Mouse (Mus musculus) heart, embryonic 14.5 days (tissue): ENCODE data around the gene P4ha3. TPM values are rescaled to one million over a fixed set of nuclear protein-coding genes. Genes with fewer than 3 reads are reported as not detected.
A peak's percentile ranks its signal among the peaks of the same experiment; 100 is the strongest.
"Not testable (repeated sequence)": the region's sequence is repeated elsewhere in the genome, so short reads cannot be mapped to it uniquely, and the experiment has no call there.

ENCODE experiments used
- ATAC-seq: fragments of 200-750 bp; cut with Nextera tagmentation; 2 replicates; pipeline ENCODE4 v1.8.0; 2017; ENCODE audit warnings: low read depth, moderate TSS enrichment; ENCODE audit not compliant: insufficient number of reproducible peaks, insufficient read depth, low FRiP score
- H3K27ac ChIP-seq, 2 experiments: fragments of 200-500 bp in 1 of 2; fragments of 300-500 bp in 1 of 2; sonication (generic) in 1 of 2; replicated peaks in 1 of 2; 2 replicates each; pipeline ENCODE4 v1.5.1; 2012 to 2014; ENCODE audit warnings: low read depth in 2 of 2, low read length in 2 of 2, control low read depth in 1 of 2, mild to moderate bottlenecking in 1 of 2, mixed read lengths in 1 of 2; ENCODE audit not compliant: control insufficient read depth in 1 of 2, insufficient read depth in 1 of 2
- H3K27me3 ChIP-seq: fragments of 300-500 bp; sonication (generic); 2 replicates; pipeline ENCODE4 v1.6.1; 2014; ENCODE audit warnings: mild to moderate bottlenecking, low read length, control low read depth; ENCODE audit not compliant: control insufficient read depth, insufficient read depth
- H3K36me3 ChIP-seq: fragments of 300-500 bp; sonication (generic); 2 replicates; pipeline ENCODE4 v1.6.1; 2014; ENCODE audit warnings: mild to moderate bottlenecking, control low read depth, low read length, mixed read lengths; ENCODE audit not compliant: control insufficient read depth, insufficient read depth
- H3K4me1 ChIP-seq, 2 experiments: fragments of 200-500 bp in 1 of 2; fragments of 300-500 bp in 1 of 2; sonication (generic) in 1 of 2; 2 replicates each; pipeline ENCODE4 v1.6.1; 2012 to 2014; ENCODE audit warnings: low read length in 2 of 2, control low read depth in 1 of 2, mixed read lengths in 1 of 2; ENCODE audit not compliant: control insufficient read depth in 2 of 2, insufficient read depth in 2 of 2
- H3K4me2 ChIP-seq: fragments of 300-500 bp; sonication (generic); 2 replicates; pipeline ENCODE4 v1.6.1; 2014; ENCODE audit warnings: mild to moderate bottlenecking, low read length
- H3K4me3 ChIP-seq, 2 experiments: fragments of 200-500 bp in 1 of 2; fragments of 300-500 bp in 1 of 2; sonication (generic) in 1 of 2; 2 replicates each; pipeline ENCODE4 v1.5.1; 2012 to 2014; ENCODE audit warnings: low read length in 2 of 2, mild to moderate bottlenecking in 2 of 2, control low read depth in 1 of 2, low read depth in 1 of 2, moderate library complexity in 1 of 2; ENCODE audit not compliant: control insufficient read depth in 1 of 2, insufficient read depth in 1 of 2
- H3K9ac ChIP-seq: fragments of 300-500 bp; sonication (generic); 2 replicates; pipeline ENCODE4 v1.6.1; 2014; ENCODE audit warnings: mild to moderate bottlenecking, low read length
- H3K9me3 ChIP-seq: fragments of 300-500 bp; sonication (generic); 2 replicates; pipeline ENCODE4 v1.6.1; 2016; ENCODE audit warnings: low read length, control low read depth; ENCODE audit not compliant: control insufficient read depth
- WGBS: fragments of 180-500 bp; shearing (Covaris S2); extraction: QIAGEN DNeasy Blood & Tissue Kit; methylation state at CpG from one replicate; pipeline ENCODE4 v1.1.7; 2014; 5-methylcytosine and 5-hydroxymethylcytosine counted together
- polyA plus RNA-seq: library from polyadenylated mRNA; unstranded; fragments of >200 nt; fragmentation: Nextera tagmentation; extraction: Ambion mirVana; gene quantifications from 2 replicates; pipeline ENCODE4 v1.2.1, GENCODE M21; 2014

Gene P4ha3
- polyA plus RNA-seq, 1 experiment from 2014 or later, result 15.7 TPM

DNA sequence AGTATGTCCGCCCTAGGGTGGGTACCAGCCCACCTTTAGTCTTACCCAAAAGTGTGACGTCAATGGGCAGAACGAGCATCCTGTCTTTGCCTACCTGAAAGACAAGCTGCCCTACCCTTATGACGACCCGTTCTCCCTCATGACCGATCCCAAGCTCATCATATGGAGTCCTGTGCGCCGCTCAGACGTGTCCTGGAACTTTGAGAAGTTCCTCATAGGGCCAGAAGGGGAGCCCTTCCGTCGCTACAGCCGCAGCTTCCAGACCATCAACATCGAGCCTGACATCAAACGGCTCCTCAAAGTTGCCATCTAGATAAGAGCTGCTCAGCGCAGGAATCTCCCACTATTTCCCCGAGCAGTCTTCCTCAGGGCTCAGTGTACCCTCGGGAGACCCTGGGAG lies 20.4 kb upstream of the P4ha3 start:
- H3K9ac ChIP-seq, H3K27me3 ChIP-seq, ATAC-seq, H3K9me3 ChIP-seq, H3K36me3 ChIP-seq, H3K27ac ChIP-seq, H3K4me1 ChIP-seq, H3K4me3 ChIP-seq: not testable (repeated sequence)
- WGBS, result 36% methylated on average over 17 of the region's 17 CpGs
- 0 out of 2 replicates have a peak overlapping the region, but pooled peaks have one; percentile 12 for H3K4me2 ChIP-seq

DNA sequence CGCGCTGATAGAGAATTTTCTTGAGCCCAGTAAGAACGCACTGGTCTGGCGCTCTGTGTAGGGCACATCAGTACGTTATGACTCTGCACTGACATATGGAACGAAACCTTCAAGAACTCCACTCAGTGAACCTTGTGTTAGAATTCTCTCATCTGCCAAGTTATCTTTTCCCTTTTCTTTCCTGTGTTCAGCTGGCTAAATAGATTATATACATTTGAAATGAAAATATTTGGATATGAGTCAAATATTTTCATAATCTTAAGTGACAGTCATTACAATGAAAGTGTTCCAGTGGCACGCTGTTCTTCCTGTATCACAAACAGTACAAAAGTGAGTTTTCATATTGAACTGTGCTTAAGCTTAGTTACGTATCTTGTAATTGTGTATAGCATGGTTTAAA lies 13.0 kb upstream of the P4ha3 start:
- Histone ChIP-seq H3K4me2 (no peak overlapping the region), H3K9me3 (no peaks in the 10 kb centered on the region), H3K27me3 (no peaks in the 10 kb centered on the region), H3K4me3 (no peak overlapping the region), H3K9ac (no peak overlapping the region), H3K4me1 (no peaks in the 10 kb centered on the region), H3K36me3 (peaks cover 4% of the 10 kb centered on the region; the same call in 1 of the 2 replicates), H3K27ac (no peak overlapping the region)
- ATAC-seq, result no peak
- WGBS, result 87% methylated on average over 8 of the region's 8 CpGs

DNA sequence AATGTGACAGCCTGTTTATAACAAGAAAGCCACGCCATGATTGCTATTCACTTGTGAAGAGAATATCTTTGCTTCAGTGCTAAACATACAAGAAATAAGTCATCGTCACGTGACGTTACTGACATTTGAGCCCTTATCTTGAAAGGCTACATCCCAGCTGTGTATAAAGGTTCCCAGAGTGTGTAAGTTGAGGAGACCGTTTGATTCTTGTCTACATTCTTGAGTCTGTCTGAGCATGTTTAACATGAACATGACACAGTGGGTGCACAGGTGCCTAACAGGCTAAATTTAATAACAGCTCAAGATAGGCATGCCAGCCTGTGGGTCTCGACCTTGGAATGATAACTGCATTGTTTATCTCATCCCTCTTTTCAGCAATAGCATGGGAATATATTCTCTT lies 10.8 kb upstream of the P4ha3 start:
- Histone ChIP-seq H3K9me3 (no peaks in the 10 kb centered on the region), H3K4me2 (no peak overlapping the region), H3K27ac (no peak overlapping the region), H3K4me1 (no peaks in the 10 kb centered on the region), H3K4me3 (no peak overlapping the region), H3K36me3 (peaks cover 4% of the 10 kb centered on the region; the same call in 1 of the 2 replicates), H3K27me3 (no peaks in the 10 kb centered on the region), H3K9ac (no peak overlapping the region)
- no peak for ATAC-seq
- 40% methylated on average over 6 of the region's 6 CpGs for WGBS

DNA sequence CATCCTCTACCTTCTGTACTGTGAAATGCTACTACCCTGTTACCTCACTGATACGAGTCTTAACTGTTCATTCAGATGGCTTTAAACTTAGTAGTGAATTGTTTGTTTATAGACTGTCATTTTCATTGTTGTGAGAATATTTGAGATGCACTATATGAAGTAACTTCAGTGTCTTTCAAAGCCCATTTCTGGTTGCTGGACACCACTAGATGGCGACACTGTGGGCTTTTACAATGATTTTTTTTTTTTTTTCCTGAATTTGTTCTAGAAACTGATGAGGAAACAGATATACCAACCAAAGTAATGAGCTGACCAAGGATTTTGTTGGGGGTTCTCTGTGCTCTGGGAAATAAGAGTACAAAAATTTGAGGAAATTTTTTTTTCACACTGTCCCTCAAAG lies 8.9 kb upstream of the P4ha3 start:
- 48% methylated on average over 2 of the region's 2 CpGs for WGBS
- no peak overlapping the region for H3K27ac ChIP-seq
- ATAC-seq, result no peak
- no peaks in the 10 kb centered on the region for H3K4me1 ChIP-seq
- H3K9ac ChIP-seq, result no peak overlapping the region
- H3K9me3 ChIP-seq, result no peaks in the 10 kb centered on the region
- no peak overlapping the region for H3K4me2 ChIP-seq
- H3K4me3 ChIP-seq, result no peak overlapping the region
- H3K27me3 ChIP-seq, result no peaks in the 10 kb centered on the region
- H3K36me3 ChIP-seq, result no peaks in the 10 kb centered on the region

DNA sequence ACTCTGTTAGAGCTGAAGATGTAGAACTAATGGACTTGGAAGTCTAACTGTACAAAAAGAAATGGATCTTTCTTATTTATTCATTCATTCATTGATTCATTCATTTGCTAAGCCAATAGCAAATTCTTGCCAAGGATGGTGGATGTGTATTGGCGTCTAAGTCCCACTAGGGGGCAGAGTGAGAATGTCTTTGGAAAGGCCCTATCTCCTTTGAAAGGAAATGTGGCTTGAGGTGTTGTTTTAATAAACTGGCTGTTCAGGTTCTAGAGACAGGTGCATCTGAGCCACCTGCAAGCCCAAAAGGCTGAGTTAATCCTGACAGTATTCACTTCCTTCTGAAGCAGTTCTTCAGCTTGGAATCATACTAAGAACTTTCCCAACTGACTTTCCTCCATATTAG lies 5.5 kb upstream of the P4ha3 start:
- Histone ChIP-seq H3K36me3 (no peaks in the 10 kb centered on the region), H3K27me3 (no peaks in the 10 kb centered on the region), H3K4me2 (no peak overlapping the region), H3K9me3 (no peaks in the 10 kb centered on the region), H3K4me1 (no peaks in the 10 kb centered on the region), H3K4me3 (no peak overlapping the region), H3K27ac (no peak overlapping the region), H3K9ac (no peak overlapping the region)
- ATAC-seq, result no peak
- 0% methylated on average over 1 of the region's 1 CpGs for WGBS

DNA sequence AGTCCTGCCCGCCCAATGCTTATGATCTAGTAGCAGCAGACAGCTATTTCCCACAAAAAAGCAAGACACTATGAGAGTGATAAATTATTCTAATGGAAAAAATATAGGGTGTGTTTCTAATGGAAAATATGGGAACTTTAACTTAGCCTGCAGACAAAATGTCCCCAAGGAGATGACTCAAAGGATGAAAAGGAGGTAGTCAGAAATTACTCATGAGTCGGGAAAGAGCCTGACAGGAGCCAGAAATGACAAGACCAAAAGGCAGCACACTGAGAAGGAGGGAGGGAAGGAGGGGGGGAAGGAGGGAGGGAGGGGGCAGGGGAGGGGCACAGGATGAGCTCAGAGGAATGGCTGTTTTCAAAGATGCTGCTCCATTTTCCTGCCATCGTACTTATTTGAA lies 3.7 kb upstream of the P4ha3 start:
- 47% methylated on average over 3 of the region's 3 CpGs for WGBS

DNA sequence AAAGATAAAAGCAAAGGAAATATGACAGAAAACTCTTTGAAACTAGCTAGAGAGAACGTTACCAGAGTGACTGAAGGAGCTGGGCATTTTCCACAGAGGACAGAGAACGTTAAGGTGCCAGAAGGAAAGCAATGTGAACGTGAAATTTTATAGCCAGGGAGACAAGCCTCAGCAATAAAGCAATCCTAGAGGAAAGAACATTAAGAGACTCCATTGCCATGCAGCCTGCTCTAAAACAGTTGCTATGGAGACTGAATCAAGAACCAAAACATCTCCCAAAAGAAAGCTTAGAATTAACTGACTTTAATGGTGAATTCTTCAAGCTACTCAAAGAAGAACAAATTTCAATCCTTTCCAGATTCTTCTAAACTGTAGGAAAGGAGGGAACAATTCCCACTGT lies 2.0 kb upstream of the P4ha3 start:
- Histone ChIP-seq H3K4me3 (no peak overlapping the region), H3K9me3 (no peaks in the 10 kb centered on the region), H3K4me2 (no peak overlapping the region), H3K36me3 (no peaks in the 10 kb centered on the region), H3K4me1 (peaks cover 6 to 23% of the 10 kb centered on the region in 2 experiments), H3K27me3 (no peaks in the 10 kb centered on the region), H3K27ac (no peak overlapping the region), H3K9ac (no peak overlapping the region)
- no peak for ATAC-seq
- WGBS, result 51% methylated on average over 3 of the region's 3 CpGs

More for the DNA sequence above, 3.7 kb upstream of the P4ha3 start:
- H3K36me3 ChIP-seq, result no peaks in the 10 kb centered on the region
- H3K4me2 ChIP-seq, result no peak overlapping the region
- H3K27ac ChIP-seq, result no peak overlapping the region
- H3K9me3 ChIP-seq, result no peaks in the 10 kb centered on the region
- peaks cover 3 to 9% of the 10 kb centered on the region in 2 experiments; a peak in 2 of 4 replicates for H3K4me1 ChIP-seq
- no peak for ATAC-seq
- H3K9ac ChIP-seq, result no peak overlapping the region
- no peak overlapping the region for H3K4me3 ChIP-seq
- no peaks in the 10 kb centered on the region for H3K27me3 ChIP-seq
